Mouse (Mus musculus) right cerebral cortex, adult 18-20 months (tissue): ENCODE measurements at regions not wholly inside any gene's neighbourhood (a gene's known extent, or its start where the extent isn't known, plus 50 kb on each side); places are given as distances from the start of the nearest gene placed in this dataset.
A peak's percentile ranks its signal among the peaks of the same experiment; 100 is the strongest.

ENCODE experiments used
- DNase-seq: peaks from one replicate; pipeline ENCODE4 v3.0.0; 2022; ENCODE audit warnings: mixed read lengths

DNA sequence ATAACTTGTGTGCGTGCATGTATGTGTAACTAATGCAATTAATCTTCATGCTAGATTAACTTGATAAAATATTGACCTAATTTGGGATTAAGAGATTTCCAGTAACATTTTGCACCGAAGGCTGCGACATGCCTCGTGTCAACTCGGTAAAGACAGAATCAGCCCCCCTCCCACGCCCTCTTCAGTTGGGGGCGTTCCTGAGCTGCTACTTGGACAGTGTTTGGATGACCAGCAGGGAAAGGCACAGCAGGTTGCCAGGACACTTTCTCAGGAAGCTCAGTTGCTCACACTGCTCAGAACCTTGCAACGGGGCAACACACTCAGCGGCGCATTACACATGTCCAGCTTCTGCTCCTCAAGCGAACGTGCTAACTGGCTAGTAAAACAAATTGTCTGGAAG, 326.2 kb upstream of the Fam241a start:
- no peak for DNase-seq

DNA sequence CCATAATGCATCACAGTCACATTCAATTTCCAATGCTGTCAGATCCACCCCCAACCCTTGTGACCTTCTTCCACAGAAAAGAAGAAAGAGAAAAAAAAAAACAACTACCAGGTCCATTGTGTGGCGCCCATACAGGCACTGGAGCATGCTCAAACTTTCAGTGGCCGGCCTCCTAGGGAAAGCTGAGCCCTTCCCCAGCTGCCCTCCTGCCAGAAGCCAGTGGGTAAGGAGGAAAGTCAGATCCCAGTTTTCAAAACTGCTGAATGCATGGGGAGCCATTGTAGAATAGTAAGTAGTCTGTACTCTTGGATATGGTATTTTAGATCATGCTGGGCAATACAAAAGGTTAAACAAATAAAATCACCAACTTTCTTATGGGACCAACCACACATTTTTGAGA, 325.5 kb upstream of the Fam241a start:
- no peak for DNase-seq

DNA sequence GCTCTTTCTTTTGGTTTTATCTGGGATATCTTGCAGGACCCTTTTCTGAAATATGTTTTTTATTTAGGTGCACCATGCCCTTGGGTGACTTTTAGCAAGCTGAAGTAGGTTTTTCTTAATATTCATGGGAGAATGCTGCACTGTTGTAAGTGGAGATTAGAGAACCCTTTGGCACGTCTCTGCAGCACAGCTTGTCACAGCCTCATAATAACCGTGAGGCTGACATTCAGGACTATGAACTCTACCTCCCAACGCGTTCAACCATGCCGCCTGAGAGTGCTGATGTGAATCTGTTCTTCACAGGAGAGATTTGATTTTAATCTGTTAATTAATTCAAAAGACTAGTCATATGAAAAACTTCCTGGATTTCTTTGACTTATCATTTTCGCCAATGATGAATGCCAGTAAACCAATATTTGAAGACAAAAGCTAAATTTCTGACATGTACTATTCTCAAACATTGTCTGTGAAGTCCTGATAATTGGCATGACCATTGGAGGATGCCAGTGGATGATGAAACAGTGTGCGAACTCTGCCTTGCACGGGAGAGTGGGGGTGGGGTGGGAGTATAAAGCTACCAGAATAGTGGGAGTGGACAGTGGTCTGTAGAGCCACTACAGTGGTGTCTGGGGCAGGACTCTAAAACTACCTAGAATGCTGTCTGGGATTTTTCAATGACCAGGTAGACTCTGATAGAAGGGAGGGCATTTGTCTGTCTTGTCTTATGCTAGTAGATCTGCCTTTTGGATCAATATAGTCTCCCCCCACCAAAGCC, 324.8 kb upstream of the Fam241a start:
- DNase-seq, result no peak

DNA sequence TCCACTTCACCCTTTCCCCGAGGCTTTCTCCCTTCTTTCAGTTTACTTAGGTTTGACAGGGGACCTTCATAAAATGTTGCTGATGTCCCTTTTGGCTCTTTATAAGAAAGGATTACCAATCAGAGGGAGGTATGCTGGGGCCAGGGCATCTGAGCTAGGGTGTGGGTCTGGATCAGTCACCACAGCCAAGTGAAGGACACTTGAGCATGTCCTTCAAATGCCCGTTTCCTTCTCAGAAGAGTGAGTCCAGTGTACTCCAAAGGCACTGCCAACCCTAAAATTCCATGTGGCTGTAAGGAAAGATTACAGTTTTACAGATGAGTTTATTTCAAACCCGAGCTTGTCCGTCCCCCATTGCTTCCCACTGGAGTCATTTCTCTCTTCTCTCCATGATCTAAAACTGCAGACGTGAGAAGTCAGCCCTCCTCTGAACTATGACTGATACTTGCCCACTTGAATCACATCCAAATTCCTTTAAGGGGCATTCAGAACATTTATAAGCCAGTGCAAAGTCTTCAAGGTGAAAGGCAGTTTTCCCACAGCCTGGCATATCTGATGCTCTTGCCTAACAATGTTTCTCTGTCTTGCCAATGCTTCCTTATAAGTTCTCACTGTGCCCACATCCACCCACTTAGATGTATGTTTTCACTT, 321.8 kb upstream of the Fam241a start:
- no peak for DNase-seq

DNA sequence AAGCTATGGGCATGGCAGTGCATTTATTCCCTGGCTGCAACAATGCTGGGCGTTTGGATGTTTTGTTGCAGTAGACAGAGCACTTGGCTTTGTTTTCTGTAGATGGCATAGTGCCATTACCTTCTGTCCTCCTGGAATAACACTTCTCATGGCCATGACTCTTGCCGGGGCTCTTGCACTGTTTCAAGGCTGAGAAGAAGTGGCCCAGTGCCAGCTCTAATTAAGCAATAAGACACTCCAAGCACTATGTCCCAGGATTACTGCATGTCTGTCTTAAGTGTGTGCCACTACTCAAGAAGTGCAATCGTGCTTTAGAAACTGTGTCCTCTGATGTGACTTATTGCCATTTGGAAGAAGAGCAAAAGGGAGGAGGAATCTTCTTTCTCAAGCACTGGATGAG, 316.1 kb upstream of the Fam241a start:
- DNase-seq, result no peak

DNA sequence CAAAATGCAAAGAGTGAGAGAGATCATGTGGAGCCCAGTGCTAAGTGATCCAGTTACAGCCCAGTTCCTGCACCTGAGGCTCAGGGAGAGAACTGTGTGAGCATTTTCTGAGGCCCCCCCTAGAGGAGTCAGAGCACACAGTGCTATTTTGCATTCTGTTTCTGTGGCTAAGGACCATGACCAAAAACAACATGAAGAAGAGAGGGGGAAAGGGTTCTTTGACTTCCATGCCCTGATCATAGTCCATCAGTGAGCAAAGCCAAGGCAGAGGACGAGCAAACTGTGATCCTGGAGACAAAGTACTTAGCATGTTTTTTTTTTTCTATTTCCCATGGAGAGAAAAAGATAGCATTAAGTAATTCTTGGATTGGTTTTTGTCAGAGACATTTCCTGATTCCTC, 314.5 kb upstream of the Fam241a start:
- no peak for DNase-seq

DNA sequence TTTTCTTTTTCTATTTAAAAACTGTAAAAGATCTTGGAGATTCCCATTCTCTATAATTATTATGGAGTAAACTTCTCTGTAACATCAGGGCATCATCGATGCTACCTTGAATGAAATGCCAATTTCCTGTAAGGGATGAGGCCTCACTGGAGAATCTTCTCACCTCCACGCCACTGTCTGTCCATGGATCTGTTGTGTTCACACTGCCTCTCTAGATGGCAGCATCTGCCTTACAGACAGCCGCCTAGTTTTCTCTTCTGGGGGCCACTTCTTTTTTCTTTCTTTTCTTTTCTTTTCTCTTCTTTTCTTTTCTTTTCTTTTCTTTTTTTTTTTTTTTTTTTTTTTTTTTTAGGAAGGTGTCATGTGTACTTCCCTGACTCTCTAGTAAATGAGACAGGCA, 310.8 kb upstream of the Fam241a start:
- no peak for DNase-seq

DNA sequence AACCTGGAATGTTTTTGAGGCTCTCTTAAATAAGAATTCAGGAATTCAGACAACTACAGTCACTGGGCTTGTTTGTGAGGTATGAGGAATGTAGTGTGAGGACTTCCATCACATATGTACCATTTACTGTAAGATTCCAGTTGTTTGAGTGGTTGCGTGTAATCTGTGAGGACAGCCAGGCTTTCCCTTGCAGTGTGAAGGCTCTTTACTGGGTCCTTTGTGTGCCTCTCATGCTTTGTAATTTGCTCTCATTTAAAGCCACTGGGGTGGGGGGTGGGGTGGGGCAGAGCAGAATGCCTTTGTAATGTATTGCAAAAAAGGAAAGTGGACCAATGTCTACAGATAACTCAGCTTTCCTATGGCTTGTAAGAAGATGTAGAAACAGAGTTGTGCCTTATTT, 310.4 kb upstream of the Fam241a start:
- no peak for DNase-seq

DNA sequence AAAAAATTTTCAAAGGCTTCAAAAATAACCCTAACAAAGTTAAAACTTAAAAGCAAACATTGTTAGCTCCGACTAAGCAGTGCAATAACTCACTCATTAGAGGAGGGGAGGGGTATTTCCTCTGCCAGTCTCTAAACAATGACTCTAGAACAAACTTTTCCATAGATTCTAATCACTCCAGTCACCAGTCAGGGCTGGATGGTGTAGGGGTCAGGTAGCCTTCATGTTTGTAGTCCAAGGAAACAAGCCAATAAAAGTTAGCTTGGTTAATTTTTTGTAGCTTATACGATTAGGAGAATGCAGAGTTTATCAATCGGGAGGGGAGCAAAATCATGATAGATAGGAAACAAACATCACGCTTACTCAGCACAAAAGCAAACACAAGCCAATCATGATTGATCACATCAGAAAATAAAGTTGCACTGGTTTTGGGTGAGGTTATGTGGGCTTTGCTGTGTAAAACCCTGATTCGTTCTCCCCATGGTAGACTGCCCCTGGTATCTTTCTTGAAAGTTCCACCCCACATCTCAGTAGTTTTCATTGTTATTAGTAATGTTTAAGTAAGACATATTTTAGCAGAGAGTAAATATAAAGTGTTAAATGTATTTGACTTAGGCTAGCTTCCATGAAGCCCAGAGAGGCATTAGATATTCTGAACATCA, 304.6 kb upstream of the Fam241a start:
- no peak for DNase-seq

DNA sequence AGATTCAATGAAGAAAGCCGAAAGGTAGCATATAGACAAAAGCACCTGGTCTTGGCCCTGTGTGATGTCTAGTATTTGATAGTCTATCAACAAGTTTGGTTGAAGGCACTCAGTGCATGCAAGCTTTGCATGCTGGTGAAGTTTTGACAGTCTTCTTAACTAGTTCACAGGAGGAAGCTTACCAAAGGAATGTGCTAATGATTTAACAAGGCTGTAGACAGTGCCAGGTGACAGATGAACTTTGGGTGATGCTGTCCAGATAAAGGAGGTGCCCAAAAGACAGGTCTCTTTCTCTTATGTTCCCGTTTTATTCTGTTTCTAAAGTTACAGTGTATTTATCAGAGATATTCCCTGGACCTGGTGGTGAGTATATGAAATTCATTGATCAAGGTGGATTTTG, 303.3 kb upstream of the Fam241a start:
- no peak for DNase-seq

DNA sequence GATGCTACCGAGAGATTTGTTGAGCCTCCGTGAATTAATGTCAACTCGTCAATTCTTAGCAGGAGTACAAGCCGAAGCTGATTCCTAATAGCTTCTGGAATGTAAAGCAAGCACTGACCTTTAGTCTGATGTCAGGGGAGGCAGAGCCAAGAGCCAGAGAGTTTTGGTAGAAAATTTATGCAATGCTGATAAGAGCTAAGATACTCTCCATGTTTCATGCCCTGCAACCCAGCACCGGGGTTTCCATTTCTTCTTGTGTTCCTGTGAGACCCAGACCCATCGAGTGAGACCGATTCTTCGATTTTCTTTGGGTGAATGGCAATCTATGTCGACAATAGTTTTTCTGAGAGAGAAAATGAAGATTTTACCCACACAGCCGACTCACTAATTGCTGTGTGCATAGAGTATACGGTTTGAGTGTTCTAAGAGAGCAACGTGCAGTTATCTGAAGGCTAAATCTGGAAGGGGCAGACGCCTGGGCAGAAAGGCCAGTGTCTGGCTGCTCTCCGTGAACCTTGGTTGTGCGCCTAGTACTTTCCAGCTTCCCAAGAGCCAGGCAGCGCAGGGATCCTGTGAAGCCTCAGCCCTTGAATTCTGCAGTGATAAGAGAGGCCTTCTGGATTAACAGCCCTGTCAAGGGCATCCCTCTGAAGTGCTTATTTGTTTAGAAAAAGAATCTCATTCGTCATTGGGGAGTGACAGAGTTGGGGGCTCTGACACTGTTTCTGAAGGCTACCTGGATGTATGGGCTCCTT, 296.1 kb upstream of the Fam241a start:
- no peak for DNase-seq

DNA sequence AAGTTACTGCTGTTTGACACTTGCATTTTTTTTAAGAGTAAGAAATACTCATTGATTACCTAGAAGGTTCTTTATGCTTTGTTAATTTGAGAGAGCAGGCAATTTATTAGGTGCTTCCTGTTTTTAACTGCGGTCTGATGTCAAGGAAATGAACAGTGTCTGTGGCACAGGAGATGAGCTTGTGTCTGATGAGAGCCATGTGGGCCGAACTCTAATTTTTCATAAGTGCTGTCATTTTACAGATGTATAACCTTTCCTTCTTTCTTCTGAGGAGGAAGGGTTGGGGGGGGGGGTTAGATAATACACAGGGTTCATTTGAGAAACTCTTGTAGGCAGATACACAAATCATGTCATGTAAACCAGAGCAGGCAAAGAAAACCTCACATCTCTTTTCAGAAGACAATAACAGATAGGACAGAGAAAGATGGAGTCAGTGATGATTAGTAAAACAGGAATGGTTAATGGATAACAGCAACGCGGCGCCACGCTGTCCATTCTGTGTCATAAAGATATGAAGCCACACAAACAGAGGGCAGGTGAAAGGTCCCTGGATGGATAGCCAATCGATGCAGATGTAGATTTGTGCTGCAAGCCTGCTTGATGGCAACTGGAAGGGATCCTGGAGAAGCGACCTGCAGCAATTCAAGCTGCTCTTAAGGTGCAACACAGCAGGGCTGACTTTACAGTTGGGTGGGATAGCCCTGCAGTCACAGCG, 291.4 kb upstream of the Fam241a start:
- DNase-seq, result no peak

DNA sequence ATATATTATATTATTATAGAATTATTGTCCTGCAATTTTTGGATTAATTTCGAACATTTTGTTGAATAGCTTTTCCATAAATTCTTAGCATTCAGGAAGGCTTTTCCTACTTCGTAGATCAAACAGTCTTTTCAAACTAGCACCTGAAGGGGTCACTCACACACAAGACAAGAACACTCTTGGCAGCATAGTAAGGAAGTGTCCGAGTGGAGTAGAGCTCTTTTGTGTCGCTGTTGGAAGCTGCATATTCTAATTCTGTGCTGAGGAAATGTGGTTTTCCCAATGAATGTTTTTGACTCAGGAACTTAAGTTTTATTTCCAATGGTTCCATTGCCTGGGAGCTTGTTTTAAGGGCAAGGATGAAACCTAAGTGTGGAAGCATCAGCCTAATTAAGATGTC, 290.2 kb upstream of the Fam241a start:
- peak; percentile 6 for DNase-seq

DNA sequence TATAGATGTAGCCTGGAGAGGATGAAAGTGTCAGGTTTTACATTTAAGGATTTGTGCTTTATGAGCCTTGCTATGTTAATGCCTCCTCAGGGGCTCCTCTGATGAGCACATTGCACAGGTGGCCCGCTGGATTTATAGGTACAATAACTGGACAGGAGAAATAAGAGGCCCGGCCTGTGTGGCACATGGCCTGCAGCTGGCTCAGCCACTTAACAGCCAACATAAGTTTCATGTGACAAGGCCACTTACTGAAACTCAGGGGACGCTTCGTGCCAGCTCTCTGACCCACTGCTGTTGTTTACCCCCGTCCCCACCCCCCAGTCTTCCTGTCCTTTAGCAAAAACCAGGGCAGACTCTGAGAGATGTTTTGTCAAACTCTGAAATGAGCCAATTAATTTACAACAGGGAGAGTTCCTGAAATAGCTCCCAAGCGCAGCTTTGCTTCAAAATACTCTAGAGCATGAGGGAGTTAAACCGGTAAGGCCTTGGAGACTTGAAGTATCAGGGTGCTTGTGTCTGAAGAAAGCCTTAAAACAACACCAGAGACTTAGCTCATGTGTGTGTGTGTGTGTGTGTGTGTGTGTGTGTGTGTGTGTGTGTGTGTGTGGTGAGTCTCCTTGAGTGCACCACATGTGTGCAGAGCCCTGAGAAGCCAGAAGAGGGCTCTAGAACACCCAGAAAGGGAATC, 285.2 kb upstream of the Fam241a start:
- DNase-seq, result no peak

DNA sequence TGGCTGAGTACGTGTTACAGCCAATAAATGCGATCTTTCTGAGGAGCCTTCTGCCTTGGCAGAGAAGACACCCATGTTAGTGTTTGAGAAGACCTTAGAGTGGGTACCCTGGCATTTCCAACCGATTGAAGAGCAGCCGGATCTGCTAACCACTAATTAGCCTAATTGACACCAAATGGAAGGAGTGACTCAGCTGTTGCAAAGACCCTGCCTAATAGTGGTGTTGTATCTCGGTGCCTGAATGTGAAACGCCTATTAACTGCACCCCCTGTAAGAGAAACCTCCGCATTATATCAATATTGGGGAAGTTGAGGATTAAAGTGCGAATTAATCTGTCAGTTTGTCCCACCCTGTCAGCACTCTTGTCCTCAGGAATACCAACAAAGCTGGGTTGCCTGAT, 253.1 kb upstream of the Fam241a start:
- DNase-seq, result no peak

DNA sequence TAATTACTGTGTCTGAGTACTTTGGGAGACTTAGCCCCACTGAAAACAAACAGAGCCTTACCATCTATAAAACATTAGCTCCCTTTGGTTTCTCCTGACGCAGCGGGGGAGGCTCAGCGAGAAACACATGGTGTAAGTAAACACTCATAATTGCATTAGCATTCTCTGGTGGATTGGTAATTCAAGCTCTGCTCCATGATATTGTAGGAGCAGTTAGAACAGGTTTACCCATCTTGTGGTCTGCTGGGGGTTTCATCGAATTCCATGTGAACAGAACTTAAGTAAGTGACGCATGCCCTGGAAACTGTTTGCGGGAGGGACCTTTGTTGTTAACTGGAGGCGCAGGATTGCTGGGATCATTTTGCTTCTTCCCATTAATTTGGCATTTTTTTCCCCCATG, 249.2 kb upstream of the Fam241a start:
- DNase-seq, result no peak

DNA sequence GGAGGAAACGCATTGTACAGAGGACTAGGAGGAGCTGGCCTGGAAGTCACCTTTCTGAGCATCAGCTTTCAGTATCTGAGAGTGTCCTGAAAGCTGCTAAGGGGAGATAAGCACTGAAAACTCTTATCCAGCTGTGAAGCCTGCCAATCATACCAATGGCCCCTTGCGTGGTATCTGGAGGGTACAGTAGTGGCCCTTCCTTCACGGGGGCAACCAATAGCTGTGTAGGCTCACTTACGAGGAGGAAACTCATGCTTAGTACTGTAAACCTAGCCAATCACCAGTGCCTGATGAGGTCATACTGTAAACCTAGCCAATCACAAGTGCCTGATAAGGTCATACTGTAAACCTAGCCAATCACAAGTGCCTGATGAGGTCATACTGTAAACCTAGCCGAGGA, 231.7 kb upstream of the Fam241a start:
- DNase-seq, result no peak

DNA sequence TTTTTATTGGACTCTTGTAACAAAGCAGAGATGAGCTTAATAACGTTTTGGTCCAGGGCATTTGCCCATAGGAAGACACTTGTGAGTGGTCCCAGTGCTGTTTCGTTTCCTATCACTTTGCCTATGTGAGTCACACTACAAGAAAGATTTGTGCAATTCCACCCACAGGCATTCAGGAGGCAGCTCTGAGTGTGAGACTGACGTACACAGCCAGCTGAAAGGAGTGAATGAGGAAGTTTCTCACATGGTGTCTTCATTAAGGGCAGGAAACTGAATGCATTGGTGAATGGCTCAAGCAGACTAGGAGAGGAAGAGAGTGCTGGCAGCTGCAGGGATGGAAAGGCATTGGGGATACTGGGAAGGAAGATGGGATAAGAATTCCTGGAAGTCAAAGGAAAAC, 230.5 kb upstream of the Fam241a start:
- peak; percentile 12 for DNase-seq

DNA sequence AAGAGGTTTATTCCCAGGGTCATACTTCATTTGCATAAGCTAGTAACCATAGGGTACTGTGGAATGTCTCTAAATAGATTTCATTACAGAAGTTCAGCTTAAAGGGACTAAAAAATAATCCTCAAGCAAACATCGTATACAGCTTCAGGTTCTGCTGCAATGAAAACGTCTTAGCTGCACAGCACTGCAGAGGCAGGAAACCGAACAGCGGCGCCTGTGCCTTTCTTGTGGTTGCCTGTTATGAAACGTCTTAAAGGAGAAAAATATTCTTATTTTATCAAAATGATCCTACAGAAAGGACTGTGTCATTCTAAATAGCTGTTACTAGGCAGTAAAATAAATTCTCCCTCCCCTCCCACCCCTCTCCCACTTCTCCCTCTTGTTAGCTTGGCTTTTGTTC, 226.0 kb upstream of the Fam241a start:
- DNase-seq, result no peak

DNA sequence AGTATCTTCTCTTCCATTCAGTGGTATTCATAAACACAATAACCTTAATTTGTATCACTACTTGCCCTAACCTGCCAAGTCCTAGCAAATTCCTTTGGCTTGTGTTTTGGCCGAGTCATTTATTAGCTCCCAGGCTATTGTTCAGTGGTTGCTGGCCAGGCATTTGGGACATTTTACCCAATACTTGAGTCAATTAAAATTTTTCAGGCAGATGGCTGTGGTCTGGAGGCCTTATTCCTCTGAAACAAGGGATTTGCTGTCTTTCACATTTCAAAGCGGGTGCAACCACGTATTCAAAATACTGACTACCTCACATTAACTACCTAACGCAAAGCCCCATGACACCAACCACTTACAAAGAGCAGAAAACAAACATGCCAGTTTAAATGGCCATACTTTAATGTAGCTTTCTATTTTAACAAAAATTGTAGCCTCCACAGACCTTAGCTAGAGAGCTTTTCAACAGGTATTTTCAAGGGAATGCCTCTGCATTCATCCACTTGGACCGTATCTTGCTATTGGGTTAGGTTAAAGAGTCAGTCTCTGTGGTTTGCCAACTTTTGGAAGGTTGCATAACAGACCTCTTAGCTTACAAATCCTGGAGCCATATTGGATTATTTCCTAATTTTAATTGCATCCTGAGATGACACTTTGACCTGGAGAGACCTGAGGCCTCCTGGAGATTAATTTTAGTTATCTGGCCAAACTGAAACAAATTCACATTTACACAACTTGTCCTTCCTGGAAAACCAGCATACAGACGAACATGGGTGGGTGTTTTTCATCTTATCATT, 224.7 kb upstream of the Fam241a start:
- no peak for DNase-seq

DNA sequence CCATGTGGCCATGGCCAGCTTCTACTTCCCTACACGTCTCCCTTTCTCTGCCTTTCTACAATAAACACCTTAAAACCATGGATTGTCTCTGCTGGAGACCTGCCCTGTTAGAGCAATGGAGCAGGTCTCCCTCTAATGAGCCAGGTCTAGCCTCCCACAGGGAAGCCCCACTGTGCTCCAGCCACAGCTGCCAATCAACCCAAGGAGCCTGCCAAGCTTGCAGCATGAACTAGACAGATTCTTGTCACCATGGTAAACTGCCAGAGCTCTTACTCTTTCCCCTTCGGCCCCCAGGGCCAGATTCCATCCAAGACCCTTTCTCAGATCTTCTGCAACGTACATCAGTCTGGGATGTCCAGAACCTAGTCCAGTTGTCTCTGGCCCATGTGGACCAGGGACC, 217.1 kb upstream of the Fam241a start:
- DNase-seq, result no peak
